Mouse (Mus musculus) forebrain, embryonic 11.5 days (tissue): ENCODE results near the gene Gm17019. TPM values are rescaled to one million over a fixed set of nuclear protein-coding genes. Genes with fewer than 3 reads are reported as not detected.

Source experiments
- polyA plus RNA-seq: library from polyadenylated mRNA; unstranded; fragments of >200 nt; fragmentation: Nextera tagmentation; extraction: Ambion mirVana; gene quantifications from 2 replicates; pipeline ENCODE4 v1.2.1, GENCODE M21; 2014

The Gm17019 gene
- polyA plus RNA-seq, 1 experiment from 2014 or later: not detected

Other genes with a start within 250 kb of the Gm17019 start
- not detected in 2 replicates for gene Gm9758, start 118.1 kb downstream of the Gm17019 start, polyA plus RNA-seq
- gene Speer4e, start 94.6 kb downstream of the Gm17019 start, polyA plus RNA-seq: not detected in 2 replicates
- not detected in 2 replicates for gene Gm10354, start 54.1 kb downstream of the Gm17019 start, polyA plus RNA-seq